Mouse (Mus musculus) layer of hippocampus, postnatal 36 days (tissue): ENCODE results near the gene Aaed1. TPM values are rescaled to one million over a fixed set of nuclear protein-coding genes. Genes with fewer than 3 reads are reported as not detected.

Experiments
- DNase-seq, 2 experiments: peaks; one replicate each; pipeline ENCODE4 v3.0.0; 2022
- total RNA-seq, 2 experiments: library from RNA; stranded (reverse); gene quantifications; 2 replicates each; pipeline ENCODE4 v1.2.3; 2021

Aaed1 gene
- total RNA-seq, 2 experiments from 2014 or later = 16.6 to 19.7 TPM

DNA sequence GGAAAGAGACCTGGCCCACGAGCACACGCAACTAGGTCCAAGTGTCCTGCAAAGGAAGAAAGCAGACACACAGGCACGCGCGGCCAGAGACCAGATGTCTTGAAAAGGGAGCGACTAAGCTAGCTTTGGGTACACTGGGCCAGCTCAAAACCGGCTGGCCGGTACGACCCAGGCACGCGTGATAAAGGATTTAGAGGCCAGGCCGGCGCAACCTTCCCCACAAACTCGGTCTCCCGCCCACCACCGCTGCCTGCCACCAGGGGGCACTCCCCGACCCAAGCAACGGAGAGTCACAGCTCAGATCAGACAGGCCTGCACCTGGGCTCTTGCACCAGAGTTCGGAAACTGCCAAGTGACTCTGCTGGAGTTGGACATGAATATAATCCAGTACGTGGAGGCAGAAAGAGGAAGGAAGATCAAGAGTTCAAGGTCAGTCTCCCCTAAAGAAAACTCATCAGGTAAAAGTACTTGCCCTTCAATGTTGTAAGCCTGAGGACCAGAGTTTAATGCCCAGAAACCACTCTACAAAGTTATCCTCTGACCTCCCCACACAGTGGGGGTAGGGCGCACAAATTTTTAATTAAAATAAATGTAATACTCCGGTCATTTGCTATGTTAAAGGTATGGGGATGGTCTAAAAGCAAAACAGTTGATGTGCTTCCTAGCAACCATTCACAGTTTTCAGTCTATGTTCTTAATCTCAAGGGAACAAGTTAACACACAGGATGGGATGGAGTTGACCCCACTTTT is 63.6 kb downstream of the Aaed1 start:
- peak; percentile 75 to 78 for DNase-seq

DNA sequence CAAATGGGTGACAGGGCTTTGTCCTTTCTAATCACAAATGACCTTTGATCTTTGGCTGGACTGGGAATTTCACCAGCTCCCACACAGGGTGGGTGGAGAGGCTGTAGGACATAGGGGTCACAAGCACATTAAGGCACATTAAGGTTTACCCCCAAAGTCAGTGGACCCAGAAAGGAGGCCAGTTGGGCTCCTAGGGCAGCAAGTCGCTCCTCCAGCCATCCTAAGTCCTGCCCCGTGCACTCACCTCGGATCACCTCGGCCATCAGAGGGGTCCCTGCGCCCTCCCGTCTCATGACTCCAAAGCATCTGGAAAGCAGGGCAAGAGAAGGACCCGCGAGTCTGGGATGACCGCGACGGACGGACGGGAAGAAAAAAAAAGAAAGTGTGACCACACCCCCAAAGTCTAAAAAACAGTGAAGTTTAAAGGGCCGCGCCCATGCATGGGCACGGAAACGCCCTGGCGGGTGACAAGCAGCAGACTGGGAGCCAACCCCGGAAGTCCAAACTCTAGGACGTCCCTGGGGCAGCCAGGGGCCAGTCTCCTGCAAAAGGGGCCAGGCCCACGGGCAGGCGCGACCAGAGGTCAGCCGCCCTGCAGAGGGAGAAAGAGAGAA is 64.2 kb downstream of the Aaed1 start:
- DNase-seq = no peak

DNA sequence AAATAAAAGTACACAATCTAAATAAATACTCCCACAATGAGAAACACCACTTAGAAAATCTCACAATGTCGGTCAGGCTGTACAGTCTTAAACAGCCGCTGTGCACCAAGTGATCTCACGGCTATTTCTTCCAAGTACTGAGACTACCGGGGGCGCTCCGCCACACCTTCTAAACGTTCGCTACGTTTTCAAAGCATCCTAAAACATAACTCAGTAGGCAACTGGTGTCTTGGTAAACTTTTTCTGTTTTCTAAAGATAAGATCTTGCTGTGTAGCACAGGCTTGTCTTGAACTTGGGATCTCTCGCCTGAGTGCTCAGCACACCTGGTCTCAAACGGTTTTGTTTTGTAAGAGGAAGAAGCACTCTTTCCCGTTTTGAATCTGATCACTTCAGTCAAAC is 66.4 kb downstream of the Aaed1 start:
- DNase-seq = no peak

DNA sequence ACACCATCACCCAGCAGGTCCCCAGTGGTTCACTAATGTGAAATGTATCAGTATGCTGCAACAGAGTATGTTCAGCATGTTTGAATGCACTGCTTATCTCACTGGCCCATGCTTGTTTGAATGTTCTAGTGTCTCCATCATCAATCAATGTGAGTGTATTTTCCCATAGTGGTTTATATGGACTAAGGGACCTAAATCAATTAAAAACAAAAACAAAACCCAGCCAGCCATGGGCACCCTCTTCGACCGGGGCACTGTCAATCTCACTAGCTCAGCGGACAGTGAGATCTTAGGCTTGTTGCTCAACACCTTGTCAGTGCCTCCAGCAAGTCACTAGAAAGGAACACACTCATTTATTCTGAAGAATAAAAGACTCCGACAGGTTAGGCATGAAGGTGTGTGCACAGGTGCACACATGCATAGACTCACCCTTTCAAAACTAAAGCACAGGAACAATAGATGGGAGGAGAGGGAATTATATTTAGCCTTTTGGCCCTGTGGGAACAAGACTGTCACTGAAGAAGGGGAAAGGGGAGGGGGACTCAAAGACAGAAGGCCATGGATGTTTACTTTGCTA is 67.7 kb downstream of the Aaed1 start:
- DNase-seq = no peak

DNA sequence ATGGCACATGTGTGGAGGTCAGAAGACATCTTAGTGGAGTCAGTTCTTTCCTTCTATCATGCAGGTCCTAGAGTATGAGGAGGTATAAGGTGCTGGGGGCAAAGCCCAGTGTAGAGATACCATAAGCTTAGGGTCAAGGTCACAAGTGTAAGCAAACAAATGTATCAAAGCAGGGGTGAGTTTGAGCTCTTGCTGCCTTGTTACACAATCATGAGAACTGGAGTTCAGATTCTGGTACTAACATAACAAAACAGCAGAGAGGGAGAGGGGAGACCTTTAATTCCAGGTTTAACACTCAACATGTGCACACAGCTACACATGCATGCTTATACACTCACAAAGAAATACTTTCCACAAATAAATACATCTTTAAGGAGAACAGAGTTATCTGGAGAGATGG is 69.8 kb downstream of the Aaed1 start:
- DNase-seq = no peak

DNA sequence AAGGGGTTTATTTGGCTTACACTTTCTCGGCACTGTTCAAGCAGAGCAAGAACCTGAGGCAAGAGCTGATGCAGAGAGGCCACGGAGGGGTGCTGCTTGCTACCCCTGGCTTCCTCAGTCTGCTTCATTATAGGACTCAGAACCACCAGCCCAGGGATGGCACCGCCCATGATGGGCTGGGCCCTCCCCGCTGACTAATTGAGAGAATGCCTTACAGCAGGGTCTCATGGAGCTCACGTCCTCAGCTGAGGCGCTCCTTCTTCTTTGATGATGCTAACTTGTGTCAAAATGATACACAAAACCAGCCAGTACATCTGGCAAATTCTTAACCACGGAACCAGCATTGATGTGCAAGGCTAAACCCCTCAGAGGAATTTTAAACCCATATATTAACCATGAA is 71.9 kb downstream of the Aaed1 start:
- DNase-seq = no peak

DNA sequence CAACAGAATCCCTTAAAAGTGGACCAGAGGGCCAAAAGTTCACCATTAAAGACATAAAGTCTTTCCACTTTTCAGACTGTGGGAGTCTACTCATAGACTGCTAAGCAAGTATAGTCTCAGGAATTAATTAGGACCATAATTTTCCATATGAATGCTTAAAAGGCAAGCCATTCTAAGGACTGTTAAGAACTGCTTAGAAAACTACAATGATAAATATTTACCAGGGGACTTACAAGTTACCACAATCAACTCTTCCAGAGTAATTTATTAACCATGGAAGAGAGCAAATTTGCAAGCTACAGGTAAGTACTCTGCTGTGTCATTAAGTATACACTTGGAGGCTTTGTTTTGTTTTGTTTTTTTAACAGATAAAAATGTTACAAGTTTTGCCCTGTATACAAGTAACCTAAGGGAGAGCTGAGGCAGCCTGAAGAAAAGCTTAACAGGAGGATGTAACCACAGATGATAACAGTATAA is 74.8 kb downstream of the Aaed1 start:
- DNase-seq = no peak

DNA sequence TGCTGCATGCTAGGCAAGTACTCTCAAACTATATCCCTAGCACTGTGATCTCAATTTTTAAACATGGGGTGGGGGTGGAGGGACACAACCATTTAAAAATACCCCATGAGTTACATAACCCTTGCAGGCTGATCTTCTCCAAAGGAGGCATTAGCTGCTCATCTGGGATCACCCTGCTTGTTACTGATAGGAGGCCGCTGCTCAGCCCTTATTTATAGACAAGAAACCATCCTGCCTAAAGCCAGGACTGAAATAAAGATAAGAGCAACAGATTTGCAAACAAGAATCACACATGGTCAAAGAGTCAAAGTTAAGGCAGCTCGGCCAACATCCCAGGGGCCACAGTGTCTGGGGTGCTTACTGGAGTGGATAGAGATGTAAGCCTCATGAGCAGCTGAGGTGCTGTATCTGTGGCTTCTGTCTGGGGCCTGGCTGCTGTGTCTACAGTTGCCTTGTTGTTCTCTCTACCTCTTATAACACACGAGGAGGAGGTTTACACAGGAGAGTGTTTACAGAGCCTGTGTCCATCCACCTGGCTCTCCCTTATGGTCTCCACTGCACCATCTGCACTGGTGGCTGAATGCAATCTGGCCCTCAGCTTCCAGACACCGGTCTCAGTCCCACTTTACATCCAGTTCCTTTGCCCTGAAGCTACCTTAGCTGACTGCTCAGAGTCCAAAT is 75.4 kb downstream of the Aaed1 start:
- no peak for DNase-seq

DNA sequence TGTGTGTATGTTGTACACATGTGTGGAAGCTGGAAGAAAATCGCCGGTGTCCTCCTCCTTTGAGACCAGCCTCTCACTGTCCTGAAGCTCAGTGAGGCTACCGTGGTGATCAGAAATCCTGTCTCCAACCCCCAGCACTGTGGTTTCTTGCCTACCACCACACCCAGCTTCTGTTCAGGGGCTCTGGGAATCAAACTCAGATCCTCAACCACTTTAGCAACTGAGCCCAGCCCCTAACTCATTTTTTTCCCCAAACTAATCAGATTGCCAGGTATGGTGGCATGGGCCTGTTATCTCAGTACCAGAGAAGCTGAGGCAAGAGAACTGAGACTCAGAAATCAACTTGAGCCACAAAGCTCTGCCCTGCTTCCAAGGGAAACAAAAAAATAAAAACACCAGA is 76.7 kb downstream of the Aaed1 start:
- DNase-seq = no peak

DNA sequence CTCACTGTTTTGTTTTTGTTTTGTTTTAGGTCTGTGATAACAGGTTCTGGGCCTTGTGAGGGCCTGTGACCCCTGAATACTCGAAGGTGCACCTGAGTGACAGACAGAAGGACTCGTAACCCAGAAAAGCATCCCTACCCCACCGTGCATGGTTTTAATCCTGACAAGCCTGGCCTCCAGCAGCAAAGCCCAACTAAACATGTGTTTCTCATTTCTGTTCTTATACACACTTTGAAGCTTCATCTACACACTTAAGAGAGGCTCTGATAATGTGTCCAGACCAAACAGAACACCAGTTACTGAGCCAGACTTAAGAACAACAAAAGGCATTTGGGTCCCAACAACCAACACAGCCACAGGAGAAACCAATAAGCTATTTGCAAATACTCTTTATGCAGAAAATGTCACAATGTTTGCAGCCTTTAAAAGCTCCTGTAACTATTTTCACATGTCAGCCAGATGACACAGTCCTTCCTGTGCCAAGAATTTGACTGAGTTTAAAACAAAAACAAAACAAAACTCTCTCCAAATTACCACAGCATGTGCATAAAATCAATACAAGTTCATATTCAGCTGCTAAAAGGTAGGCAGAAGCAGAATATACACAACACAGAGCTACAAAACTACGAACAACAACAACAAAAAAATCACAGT is 77.3 kb downstream of the Aaed1 start:
- no peak for DNase-seq

DNA sequence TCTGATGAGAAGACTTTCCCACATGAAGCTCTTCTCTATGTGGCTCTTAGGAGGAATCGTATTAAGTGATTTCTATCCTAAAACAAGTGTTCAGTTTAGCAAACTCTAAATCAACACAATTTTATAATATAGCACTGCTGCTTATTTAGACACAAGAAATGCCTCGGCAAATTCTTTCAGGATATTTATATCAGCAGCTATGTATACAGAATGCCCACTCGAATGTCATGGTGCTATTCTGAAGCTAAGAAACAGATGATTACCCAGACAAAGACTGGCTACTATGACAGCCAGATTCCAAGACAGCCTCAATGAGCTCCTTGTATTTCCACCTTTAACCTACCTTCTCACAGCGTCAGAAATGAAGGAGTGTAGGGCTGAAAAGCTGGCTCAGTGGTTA is 79.4 kb downstream of the Aaed1 start:
- DNase-seq = no peak

DNA sequence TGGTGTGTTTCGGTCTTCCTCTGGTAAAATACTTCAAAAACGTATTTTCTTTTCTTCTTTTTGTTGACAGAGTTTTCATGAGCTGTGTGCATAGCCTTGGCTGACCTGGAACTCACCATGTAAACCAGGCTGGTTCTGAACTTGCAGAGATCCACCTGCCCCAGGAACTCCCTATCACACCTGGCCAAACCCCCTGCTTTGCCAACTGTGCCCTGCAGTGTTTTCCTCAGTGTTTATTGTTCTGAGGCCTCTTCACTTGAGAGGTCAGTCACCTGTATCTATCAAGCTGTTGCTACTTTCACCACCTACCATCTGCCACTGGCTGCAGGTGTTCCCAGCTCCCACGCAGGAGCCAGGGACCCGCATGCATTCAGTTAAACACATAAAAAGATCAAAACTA is 85.8 kb downstream of the Aaed1 start:
- DNase-seq = no peak

DNA sequence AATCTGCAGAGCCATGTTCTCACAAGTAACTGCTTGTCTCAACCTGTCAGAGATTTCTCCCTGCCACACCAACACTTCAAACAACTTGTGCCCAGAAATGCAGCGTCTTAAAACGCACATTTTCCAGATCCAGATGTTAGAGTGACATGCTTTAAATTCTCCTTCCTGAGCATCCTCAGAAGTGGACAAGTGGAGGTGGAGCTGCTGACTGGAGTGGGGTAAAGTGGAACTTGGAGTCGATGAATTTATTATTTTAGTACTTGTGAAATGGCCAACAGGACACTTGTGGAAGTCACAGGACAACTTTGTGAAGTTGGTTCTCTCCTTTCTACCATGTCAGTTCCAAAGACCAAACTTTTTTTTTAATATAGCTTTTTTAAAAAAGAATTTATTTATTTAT is 86.8 kb downstream of the Aaed1 start:
- no peak for DNase-seq

Other genes with a start within 250 kb of the Aaed1 start
- gene Hsd17b3, start 223.5 kb downstream of the Aaed1 start, total RNA-seq = not detected
- gene Slc35d2, start 183.3 kb downstream of the Aaed1 start, total RNA-seq = under 1 TPM; 0.43 to 0.55 TPM
- 10 to 100 TPM; 12.1 to 16.5 TPM for gene Zfp367, start 159.5 kb downstream of the Aaed1 start, total RNA-seq
- 100 to 1,000 TPM; 143 to 146 TPM for gene Habp4, start 150.9 kb downstream of the Aaed1 start, total RNA-seq
- gene Cdc14b, start 37.4 kb downstream of the Aaed1 start, total RNA-seq = 10 to 100 TPM in 1 of 2 experiments, 1 to 10 TPM in 1; 8.8 to 10.2 TPM
- gene Ctsl, start 58.2 kb upstream of the Aaed1 start, total RNA-seq = 100 to 1,000 TPM; 108 to 112 TPM
- gene Cdk20, start 119.6 kb upstream of the Aaed1 start, total RNA-seq = 10 to 100 TPM in 1 of 2 experiments, 1 to 10 TPM in 1; 9.7 to 12.6 TPM
- gene Fam240b, start 185.1 kb upstream of the Aaed1 start, total RNA-seq = not detected